Mouse (Mus musculus) forebrain, embryonic 12.5 days (tissue): ENCODE measurements at regions not wholly inside any gene's neighbourhood (a gene's known extent, or its start where the extent isn't known, plus 50 kb on each side); places are given as distances from the start of the nearest gene placed in this dataset.

ENCODE experiments used
- ATAC-seq: fragments of 200-750 bp; cut with Nextera tagmentation; 2 replicates; pipeline ENCODE4 v1.8.0; 2017; ENCODE audit warnings: moderate TSS enrichment; ENCODE audit not compliant: low FRiP score
- H3K27ac ChIP-seq: fragments of 300-500 bp; sonication (generic); 2 replicates; pipeline ENCODE4 v1.5.1; 2016; ENCODE audit warnings: mild to moderate bottlenecking
- H3K27me3 ChIP-seq: fragments of 300-500 bp; sonication (generic); 2 replicates; pipeline ENCODE4 v1.6.1; 2016; ENCODE audit warnings: mild to moderate bottlenecking
- H3K36me3 ChIP-seq: fragments of 300-500 bp; sonication (generic); replicated peaks from 2 replicates; pipeline ENCODE4 v1.6.1; 2016; ENCODE audit warnings: mild to moderate bottlenecking
- H3K4me1 ChIP-seq: fragments of 300-500 bp; sonication (generic); 2 replicates; pipeline ENCODE4 v1.6.1; 2016
- H3K4me2 ChIP-seq: fragments of 300-500 bp; sonication (generic); 2 replicates; pipeline ENCODE4 v1.6.1; 2016; ENCODE audit warnings: mild to moderate bottlenecking, moderate library complexity
- H3K4me3 ChIP-seq: fragments of 300-500 bp; sonication (generic); replicated peaks from 2 replicates; pipeline ENCODE4 v1.5.1; 2016; ENCODE audit warnings: mild to moderate bottlenecking
- H3K9ac ChIP-seq: fragments of 300-500 bp; sonication (generic); 2 replicates; pipeline ENCODE4 v1.6.1; 2016; ENCODE audit warnings: mild to moderate bottlenecking
- H3K9me3 ChIP-seq: fragments of 300-500 bp; sonication (generic); 2 replicates; pipeline ENCODE4 v1.6.1; 2016
- WGBS: fragments of 180-500 bp; shearing (Covaris S2); methylation state at CpG from one replicate; pipeline ENCODE4 v1.1.7; 2016; 5-methylcytosine and 5-hydroxymethylcytosine counted together

GRCm38 (mm10) chr13:64594376-64594775 is 96.8 kb upstream of the Fam240b start:
- no peaks in the 10 kb centered on the region for H3K9me3 ChIP-seq
- no peaks in the 10 kb centered on the region for H3K27me3 ChIP-seq
- no peaks in the 10 kb centered on the region for H3K4me1 ChIP-seq
- H3K36me3 ChIP-seq: no peaks in the 10 kb centered on the region
- whole genome bisulfite sequencing: 58% methylated on average over 1 of the region's 1 CpGs
- no peak overlapping the region for H3K4me3 ChIP-seq
- H3K27ac ChIP-seq: no peak overlapping the region
- H3K9ac ChIP-seq: no peak overlapping the region
- H3K4me2 ChIP-seq: no peak overlapping the region
- ATAC-seq: no peak

DNA sequence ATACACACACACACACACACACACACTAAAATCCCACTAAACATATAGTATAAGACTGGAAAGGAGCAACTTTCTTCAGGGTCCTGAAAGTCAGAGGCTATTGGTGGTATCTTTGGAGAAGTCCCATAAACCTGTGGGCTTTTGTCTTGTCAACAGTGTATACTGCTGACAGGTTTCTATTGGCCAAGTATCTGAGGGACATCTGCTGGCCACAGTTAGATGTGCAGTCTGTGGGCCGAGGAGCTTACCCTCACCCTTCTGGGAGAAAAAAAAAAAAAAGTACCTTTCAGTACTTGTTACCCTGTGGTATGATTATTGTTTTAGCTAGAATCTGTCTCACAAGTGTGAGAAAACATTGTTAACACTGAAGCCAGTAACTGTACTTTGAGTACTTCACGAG is 76.1 kb upstream of the Fam240b start:
- Histone ChIP-seq H3K36me3 (no peaks in the 10 kb centered on the region), H3K4me3 (no peak overlapping the region), H3K4me2 (no peak overlapping the region), H3K4me1 (no peaks in the 10 kb centered on the region), H3K9ac (no peak overlapping the region), H3K9me3 (no peaks in the 10 kb centered on the region), H3K27ac (no peak overlapping the region), H3K27me3 (no peaks in the 10 kb centered on the region)
- 71% methylated on average over 2 of the region's 2 CpGs for WGBS
- ATAC-seq: 0 out of 2 replicates have a peak, but pooled peaks have one; percentile 27

GRCm38 (mm10) chr13:64568876-64569275 is 71.3 kb upstream of the Fam240b start:
- Histone ChIP-seq H3K27me3 (no peaks in the 10 kb centered on the region), H3K36me3 (no peaks in the 10 kb centered on the region), H3K9ac (no peak overlapping the region), H3K4me2 (no peak overlapping the region), H3K27ac (no peak overlapping the region), H3K9me3 (no peaks in the 10 kb centered on the region), H3K4me3 (no peak overlapping the region), H3K4me1 (no peaks in the 10 kb centered on the region)
- WGBS: 86% methylated on average over 6 of the region's 6 CpGs
- ATAC-seq: no peak

DNA sequence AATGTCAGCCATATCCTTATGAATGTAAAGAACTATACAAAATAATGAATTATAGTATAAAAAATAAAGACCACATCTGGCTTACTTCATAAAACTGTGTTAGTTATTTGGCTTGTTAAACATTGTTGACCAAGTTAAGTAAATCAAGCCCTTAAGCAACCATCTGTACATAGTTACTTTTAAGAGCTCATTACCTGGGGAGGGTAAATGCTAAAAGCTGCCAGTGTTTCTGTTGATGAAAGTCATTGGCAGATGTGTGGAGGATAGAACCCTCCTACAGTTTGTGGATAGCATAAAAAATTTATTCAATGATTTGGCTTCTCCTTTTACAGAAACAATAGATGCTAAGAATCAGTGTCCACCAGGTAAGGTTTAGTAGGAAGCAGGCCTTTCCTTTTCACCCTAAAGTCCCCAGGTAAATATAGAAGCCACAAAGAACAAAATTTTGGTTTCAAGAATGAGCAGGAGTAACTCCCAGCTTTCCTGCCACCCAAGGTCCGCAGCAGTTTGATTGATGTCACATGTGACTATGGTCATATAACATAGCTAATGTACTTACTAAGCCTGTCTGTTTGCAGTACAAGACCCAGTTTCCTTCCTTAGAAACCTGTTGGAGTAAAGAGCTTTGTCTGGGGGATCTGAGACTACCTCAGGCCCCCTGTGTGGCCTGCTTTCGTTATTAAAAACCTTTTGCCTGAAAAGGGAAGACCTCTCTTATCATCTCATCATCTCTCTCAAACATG is 69.5 kb upstream of the Fam240b start:
- ATAC-seq: no peak
- Histone ChIP-seq H3K4me1 (no peaks in the 10 kb centered on the region), H3K4me2 (no peak overlapping the region), H3K27ac (no peak overlapping the region), H3K9me3 (no peaks in the 10 kb centered on the region), H3K36me3 (no peaks in the 10 kb centered on the region), H3K4me3 (no peak overlapping the region), H3K27me3 (no peaks in the 10 kb centered on the region), H3K9ac (no peak overlapping the region)
- WGBS: 83% methylated on average over 2 of the region's 2 CpGs

GRCm38 (mm10) chr13:64565791-64566190 is 68.2 kb upstream of the Fam240b start:
- H3K4me2 ChIP-seq: no peak overlapping the region
- H3K27ac ChIP-seq: no peak overlapping the region
- H3K27me3 ChIP-seq: no peaks in the 10 kb centered on the region
- H3K9me3 ChIP-seq: no peaks in the 10 kb centered on the region
- no peaks in the 10 kb centered on the region for H3K4me1 ChIP-seq
- no peak for ATAC-seq
- H3K9ac ChIP-seq: no peak overlapping the region
- H3K36me3 ChIP-seq: no peaks in the 10 kb centered on the region
- no peak overlapping the region for H3K4me3 ChIP-seq
